Mouse (Mus musculus): ENCODE data around the gene Olfr764-ps1.
A peak's percentile ranks its signal among the peaks of the same experiment; 100 is the strongest.
"Not testable (repeated sequence)": the region's sequence is repeated elsewhere in the genome, so short reads cannot be mapped to it uniquely, and the experiment has no call there.

Gene Olfr764-ps1

DNA sequence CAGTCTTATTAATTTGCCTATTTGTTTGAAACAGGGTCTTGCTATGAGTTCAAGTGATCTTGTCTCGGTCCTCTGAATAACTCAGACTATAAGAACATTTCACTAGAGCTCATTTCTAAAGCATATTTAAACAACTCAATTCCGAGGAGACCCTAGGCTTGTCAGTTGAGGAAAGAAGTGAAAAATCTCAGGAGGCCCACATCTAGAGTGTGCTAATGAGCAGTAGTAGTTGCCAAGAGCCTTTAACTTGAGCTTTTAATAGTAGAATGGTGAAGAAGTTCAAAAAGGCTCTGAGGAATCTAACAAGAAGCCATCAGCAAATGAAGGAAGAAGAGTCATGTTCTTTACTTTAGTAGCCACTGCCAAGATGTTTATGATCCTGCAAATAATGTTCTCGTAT, at the start of gene Olfr764-ps1:
Gene Olfr764-ps1 (minus strand): TSS at position 101 of the 400 bp plus-strand sequence.
- no peak for DNase-seq (ENCODE audit: low spot score in 2 of 2)

DNA sequence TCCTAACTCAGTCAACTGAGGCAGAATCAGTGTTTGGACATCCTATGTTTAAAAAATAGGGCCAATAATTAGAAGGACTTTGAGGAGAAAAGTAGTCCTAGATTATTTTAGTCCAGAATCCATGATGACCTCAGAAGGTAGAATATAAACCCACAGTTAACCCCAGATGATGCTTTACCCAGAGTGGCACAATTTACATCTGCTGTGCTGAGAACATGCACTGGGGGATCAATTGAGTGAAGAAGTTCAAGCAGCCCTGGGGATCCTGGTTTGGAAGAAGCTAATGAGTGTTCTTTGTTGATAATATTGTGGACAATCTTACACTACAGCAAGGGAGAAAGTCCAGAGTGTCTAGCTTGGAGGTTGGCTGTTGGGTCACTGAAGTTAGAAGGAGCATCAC, 43.1 kb upstream of the Olfr764-ps1 start, which contains the start of gene Olfr767:
Gene Olfr767 (minus strand): TSS at position 101 of the 400 bp plus-strand sequence.
- not testable (repeated sequence) for DNase-seq (ENCODE audit: low spot score in 2 of 2)

DNA sequence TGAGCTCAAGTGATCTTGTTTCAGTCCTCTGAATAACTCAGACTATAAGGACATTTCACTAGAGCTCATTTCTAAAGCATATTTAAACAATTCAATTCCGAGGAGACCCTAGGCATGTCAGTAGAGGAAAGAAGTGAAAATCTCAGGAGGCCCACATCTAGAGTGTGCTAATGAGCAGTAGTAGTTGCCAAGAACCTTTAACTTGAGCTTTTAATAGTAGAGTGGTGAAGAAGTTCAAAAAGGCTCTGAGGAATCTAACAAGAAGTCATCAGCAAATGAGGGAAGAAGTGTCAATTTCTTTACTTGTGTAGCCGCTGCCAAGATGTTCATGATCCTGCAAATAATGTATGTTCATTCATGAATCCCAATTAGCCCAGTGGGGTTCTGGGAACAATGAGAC, 29.2 kb upstream of the Olfr764-ps1 start, which contains the start of gene Olfr766-ps1:
Gene Olfr766-ps1 (minus strand): TSS at position 101 of the 400 bp plus-strand sequence.
- no peak for DNase-seq (ENCODE audit: low spot score in 2 of 2)

DNA sequence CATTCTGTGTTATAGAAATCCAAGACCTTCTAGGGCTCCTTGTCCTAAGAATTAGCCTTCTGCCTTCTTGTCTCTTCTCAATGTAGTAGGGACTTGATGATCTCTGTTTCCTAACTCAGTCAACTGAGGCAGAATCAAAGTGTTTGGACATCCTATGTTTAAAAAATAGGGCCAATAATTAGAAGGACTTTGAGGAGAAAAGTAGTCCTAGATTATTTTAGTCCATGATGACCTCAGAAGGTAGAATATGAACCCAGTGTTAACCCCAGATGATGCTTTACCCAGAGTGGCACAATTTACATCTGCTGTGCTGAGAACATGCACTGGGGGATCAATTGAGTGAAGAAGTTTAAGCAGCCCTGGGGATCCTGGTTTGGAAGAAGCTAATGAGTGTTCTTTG, 10.2 kb upstream of the Olfr764-ps1 start, which contains the start of gene Olfr765:
Gene Olfr765 (minus strand): TSS at position 101 of the 400 bp plus-strand sequence.
- not testable (repeated sequence) for DNase-seq (ENCODE audit: low spot score in 2 of 2)

DNA sequence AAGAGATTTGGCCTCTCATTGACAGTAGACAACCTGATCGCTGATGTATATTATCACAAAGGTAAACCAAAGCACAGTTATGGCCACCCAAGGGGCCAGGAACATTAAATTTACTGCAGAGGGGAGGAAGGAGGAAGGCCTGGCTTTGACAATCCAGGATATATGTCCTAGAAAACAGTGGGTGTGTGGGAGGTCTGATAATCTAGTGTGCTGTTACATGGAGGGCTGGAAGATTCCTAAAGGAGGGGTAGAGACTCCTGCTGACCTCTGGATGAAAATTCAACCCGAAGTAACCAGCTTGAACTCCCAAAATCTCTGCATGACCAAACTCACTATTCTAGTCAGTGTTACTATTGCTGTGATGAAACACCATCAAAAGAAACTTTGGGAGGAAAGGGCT, 11.4 kb downstream of the Olfr764-ps1 start:
- no peak for DNase-seq (ENCODE audit: low spot score in 2 of 2)

DNA sequence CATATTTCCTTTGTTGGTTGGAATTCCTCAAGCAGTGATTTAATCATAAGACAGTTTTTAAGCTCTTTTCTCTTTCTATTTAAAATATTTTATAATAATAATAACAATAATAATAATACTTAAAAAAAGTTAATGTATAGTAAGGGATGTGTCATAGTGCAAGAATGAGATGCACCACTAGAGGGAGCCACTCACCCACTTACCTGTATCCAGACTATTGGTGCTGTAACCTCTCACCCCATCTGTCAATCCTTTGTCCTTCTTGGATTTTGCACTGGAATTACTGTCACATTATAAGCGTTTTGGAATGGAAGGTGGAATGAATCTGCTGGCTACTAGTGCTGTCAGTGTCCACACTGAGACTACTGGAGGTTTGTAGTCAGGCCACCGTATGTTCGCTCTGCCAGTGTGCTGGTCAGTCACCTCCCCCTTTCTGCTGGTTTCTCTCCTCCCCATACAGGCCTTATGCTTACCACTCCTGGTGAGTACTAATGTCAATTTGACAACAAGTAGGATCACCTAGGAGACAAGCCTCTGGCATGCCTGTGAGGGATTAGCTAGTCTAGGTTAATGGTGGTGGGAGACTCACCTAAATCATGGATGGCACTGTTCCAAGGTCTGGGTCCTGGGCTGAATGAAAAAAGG, 13.6 kb downstream of the Olfr764-ps1 start:
- peak in 1 of 2 experiments; percentile 26 for DNase-seq (ENCODE audit: low spot score in 2 of 2)

DNA sequence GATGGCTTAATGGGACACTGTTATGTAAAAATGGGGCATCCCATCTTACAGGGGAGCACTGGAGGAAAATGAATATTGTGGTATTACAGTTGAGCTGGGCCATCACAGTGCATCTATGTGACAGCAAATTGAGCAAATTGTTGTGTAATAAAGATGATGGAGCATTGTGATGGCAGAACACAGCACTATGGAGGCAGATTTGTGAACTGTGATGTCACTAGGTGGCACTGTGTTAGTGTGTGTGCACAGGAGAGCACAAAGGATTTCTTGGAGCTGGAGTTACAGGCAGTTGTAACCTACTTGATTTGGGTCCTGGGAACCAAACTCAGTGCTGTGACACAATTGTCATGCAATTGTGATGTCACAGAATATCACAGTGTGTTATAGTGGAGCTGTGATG, 16.4 kb downstream of the Olfr764-ps1 start:
- no peak for DNase-seq (ENCODE audit: low spot score in 2 of 2)

DNA sequence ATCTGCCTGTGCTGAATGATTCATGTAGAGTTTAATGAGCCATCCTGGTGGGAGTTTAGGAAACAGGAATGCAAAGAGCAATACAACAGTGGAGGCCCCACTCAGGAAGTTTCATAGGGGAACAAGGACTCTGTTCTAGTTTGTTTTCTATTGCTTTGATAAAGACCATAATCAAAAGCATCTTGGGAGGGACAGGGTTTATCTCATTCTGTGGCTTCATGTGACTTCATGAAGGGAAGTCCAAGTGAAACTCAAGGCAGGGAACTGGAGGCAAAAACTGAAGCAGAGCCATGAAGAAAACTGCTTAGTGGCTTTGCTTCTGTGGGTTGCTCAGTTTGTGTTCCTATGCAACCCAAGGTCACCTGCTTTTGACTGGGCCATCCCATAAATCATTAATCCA, 25.2 kb downstream of the Olfr764-ps1 start:
- no peak for DNase-seq (ENCODE audit: low spot score in 2 of 2)

DNA sequence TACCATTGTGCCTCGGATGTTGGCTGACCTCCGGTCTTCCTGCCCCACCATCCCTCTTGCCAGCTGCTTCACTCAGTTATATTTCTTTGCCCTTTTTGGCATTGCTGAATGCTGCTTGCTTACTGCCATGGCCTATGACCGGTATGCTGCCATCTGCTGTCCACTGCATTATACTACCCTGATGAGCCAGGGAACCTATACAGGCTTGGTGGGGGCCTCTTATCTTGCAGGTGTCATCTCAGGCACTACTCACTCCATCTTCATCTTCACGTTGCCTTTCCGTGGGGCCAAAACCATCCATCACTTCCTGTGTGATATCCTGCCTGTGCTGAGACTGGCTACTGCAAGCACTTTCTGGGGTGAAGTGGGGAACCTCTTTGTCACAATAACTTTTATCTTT, 28.2 kb downstream of the Olfr764-ps1 start:
- DNase-seq (ENCODE audit: low spot score in 2 of 2), result not testable (repeated sequence)

DNA sequence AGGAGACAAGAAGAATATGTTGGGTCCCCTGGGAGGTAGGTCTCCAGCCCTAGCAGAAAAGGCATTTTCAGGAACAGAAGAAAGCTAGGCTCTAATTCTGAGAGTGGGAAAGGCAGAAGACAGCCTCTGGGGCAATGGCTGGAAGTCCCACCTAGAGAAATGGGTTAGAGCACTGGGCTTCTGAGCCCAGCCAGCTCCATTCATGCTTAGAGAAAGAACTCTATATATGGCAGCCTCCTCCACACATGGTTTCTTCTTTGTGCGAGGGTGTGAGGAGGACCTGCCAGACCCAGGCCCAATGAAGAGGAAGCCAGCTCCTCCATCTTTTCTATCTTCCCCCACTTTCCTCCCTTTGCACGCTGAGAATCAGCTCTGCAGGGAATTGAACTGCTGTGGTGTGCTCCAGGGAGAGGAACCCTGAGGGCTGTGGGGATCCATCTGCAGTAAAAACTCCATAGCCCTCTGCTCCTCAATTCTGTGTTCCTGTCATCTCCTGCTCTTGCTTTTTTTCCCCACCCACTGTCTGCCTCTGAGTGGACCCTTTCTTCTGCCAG, 29.3 kb downstream of the Olfr764-ps1 start, which contains the start of gene Olfr763:
Gene Olfr763 (plus strand): TSS at position 504 of the 554 bp plus-strand sequence.
- no peak for DNase-seq (ENCODE audit: low spot score in 2 of 2)

DNA sequence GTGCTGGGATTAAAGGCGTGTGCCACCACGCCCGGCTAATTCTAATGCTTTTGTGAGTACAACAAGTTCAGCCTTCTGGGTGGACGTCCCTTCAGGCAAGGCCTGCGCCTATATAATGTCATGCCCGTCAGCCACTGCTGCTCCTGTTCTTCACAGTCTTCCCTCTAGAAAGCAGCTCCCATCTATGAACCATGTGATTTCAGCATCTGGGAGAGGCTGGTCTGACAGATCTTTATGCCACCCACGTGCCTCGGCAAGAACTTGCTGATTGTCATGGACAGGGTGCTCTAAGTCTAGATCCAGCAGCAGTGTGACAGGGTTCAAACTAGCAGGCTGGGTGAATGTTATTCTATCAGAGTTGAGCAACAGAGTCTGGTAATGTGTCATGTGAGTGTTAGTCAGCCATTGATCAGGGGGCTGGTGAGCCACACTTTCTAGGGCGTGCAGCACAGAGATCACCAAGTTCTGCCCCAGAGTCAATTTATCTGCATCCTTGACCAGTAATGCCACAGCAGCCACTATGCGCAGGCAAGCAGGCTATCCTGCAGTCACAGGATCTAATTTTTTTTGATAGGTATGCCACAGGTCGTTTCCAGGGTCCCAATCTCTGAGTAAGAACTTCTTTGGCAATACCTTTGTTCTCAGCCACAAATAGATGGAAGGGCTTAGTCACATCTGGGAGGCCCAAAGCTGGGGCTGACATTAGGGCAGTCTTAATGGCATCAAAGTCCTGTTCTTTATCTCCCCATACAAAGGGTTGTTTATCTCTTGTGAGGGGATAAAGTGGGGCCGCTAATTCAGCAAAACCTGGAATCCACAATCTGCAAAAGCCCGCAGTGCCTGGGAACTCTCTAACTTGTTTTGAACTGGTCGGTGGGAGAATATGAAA, 35.4 kb downstream of the Olfr764-ps1 start:
- no peak for DNase-seq (ENCODE audit: low spot score in 2 of 2)

DNA sequence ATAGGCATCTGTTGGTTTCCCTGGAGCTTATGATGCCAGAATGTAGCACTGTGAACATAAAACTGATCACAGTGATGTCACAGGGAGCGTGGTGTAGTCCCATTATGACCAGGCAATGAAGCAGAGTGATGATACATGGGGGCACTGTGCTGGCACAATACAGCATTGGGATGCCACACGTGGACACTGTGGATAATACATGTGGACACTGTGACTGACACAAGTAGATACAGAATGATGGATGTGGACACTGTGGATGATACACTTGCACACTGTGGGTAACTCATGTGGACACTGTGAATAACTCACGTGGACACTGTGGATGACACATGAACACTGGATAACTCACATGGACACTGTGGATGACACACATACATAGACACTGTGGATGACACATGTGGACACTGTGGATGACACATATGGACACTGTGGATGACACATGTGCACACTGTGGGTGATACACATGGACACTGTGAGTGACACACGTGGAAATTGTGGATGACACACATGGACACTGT, 43.1 kb downstream of the Olfr764-ps1 start:
- DNase-seq (ENCODE audit: low spot score in 2 of 2), result no peak

DNA sequence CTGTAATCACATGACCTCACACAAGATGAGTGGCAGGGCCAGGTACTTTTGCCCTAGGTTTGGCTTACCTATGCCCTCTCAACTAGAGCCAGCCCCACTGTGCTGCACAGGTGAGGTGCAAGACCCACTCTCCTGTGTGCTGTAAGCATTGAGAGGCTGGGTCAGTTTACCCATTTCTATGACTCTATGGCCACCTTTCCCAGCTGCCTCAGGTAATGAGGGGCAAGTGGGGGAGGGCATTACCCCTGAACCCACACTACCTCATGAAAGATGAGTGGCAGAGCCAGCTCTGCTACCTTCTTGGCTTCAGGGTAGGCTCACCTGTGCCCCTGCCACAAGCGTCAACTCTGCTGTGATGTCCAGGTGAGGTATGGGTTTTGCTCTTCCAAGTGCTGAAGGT, 43.9 kb downstream of the Olfr764-ps1 start:
- no peak for DNase-seq (ENCODE audit: low spot score in 2 of 2)

DNA sequence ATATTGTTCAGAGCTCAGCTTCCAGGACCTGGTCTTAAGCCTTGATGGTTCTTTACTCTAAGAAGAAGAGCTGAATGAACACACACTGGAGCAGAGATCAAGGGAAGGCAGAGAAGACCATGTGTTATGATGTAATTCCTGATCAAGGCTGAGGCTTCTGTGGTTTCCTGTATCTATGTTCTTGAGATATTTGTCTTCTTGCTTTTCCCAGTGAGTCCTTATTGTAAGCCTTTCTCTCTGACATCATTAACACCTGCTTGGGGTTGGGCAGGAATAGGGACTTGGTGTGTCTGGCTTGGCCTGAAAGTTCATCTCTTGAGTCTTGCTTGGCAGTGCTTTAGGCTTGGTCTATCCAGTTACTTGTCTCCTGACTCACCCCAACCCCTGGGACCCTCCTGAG, 48.7 kb downstream of the Olfr764-ps1 start:
- DNase-seq (ENCODE audit: low spot score in 2 of 2), result no peak

DNA sequence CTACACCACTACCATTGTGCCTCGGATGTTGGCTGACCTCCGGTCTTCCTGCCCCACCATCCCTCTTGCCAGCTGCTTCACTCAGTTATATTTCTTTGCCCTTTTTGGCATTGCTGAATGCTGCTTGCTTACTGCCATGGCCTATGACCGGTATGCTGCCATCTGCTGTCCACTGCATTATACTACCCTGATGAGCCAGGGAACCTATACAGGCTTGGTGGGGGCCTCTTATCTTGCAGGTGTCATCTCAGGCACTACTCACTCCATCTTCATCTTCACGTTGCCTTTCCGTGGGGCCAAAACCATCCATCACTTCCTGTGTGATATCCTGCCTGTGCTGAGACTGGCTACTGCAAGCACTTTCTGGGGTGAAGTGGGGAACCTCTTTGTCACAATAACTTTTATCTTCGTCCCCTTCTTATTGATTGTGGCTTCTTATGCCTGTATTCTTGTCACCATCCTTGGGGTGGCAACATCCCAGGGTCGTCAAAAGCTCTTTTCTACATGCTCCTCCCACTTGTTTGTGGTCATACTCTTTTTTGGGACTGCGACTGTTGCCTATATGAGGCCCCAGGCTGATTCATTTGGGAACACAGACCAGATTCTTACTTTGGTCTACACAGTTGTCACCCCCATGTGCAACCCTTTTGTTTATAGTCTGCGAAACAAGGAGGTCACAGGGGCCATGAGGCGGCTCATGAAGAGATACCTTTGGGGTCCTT, 49.4 kb downstream of the Olfr764-ps1 start:
- not testable (repeated sequence) for DNase-seq (ENCODE audit: low spot score in 2 of 2)

DNA sequence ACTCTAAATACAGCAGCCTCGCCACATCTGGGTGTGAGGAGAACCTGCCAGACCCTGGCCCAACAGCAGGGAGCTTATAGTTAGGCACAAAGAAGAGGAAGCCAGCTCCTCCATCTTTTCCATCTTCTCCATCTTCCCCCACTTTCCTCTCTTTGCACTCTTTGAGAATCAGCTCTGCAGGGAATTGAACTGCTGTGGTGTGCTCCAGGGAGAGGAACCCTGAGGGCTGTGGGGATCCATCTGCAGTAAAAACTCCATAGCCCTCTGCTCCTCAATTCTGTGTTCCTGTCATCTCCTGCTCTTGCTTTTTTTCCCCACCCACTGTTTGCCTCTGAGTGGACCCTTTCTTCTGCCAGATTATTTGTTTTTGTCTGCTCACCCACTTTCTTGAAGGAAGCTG, 50.6 kb downstream of the Olfr764-ps1 start, which contains the start of gene Olfr9:
Gene Olfr9 (plus strand): TSS at position 301 of the 400 bp plus-strand sequence.
- DNase-seq (ENCODE audit: low spot score in 2 of 2), result not testable (repeated sequence)

Data from left cerebral cortex, adult 9 months (tissue).